Mouse (Mus musculus) C2C12 (cell line): Measurements from ENCODE around the gene Isg20.

Experiments used
- CTCF ChIP-seq: IDR thresholded peaks from one replicate; pipeline ENCODE4 v1.5.1; 2011; ENCODE audit not compliant: control insufficient read depth, insufficient read depth, insufficient read length
- MAX ChIP-seq: IDR thresholded peaks from one replicate; pipeline ENCODE4 v1.6.1; 2011; ENCODE audit warnings: mild to moderate bottlenecking, control low read depth
- MYOD1 ChIP-seq: IDR thresholded peaks from one replicate; pipeline ENCODE4 v1.6.1; 2011; ENCODE audit warnings: low read depth; ENCODE audit not compliant: control insufficient read depth, insufficient read length
- USF1 ChIP-seq: IDR thresholded peaks from one replicate; pipeline ENCODE4 v1.6.1; 2011; ENCODE audit warnings: low read depth, mild to moderate bottlenecking, control low read depth, moderate library complexity

DNA sequence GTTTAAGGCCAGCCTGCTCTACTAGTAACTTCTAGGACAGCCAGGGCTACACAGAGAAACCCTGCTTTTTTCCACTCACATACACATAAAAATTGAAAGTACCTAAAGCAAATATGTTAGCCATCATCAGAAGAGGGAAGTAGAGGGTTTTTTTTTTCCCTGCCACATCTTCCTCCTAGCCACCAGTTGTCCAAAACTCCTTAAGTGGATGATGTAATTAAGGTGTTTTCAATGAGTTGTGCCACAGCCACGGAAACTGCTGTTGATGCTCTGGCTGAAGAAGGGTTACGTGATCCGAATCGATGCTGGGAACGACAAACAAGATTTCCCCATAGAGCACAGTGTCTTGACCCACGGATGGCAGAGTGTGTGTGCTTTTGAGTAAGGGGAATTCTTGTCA, 40.9 kb upstream of the Isg20 start:
- TF ChIP-seq CTCF (no peak), MAX (no peak), USF1 (no peak), MYOD1 (no peak)
